Mouse (Mus musculus) embryonic facial prominence, embryonic 10.5 days (tissue): ENCODE measurements at regions not wholly inside any gene's neighbourhood (a gene's known extent, or its start where the extent isn't known, plus 50 kb on each side); places are given as distances from the start of the nearest gene placed in this dataset.

Source experiments
- DNase-seq: peaks from one replicate; pipeline ENCODE4 v3.0.0-alpha.2; 2017; ENCODE audit warnings: low spot score
- H3K27ac ChIP-seq: fragments of 300-500 bp; sonication (generic); replicated peaks from 2 replicates; pipeline ENCODE4 v1.5.1; 2016; ENCODE audit warnings: mild to moderate bottlenecking
- H3K27me3 ChIP-seq: fragments of 300-500 bp; sonication (generic); replicated peaks from 2 replicates; pipeline ENCODE4 v1.6.1; 2016; ENCODE audit warnings: low read depth, mild to moderate bottlenecking; ENCODE audit not compliant: poor library complexity, severe bottlenecking
- H3K36me3 ChIP-seq: fragments of 300-500 bp; sonication (generic); replicated peaks from 2 replicates; pipeline ENCODE4 v1.6.1; 2016; ENCODE audit warnings: mild to moderate bottlenecking, moderate library complexity
- H3K4me1 ChIP-seq: fragments of 300-500 bp; sonication (generic); 2 replicates; pipeline ENCODE4 v1.6.1; 2016
- H3K4me3 ChIP-seq: fragments of 300-500 bp; sonication (generic); 2 replicates; pipeline ENCODE4 v1.5.1; 2016; ENCODE audit warnings: mild to moderate bottlenecking, moderate library complexity
- H3K9me3 ChIP-seq: fragments of 300-500 bp; sonication (generic); 2 replicates; pipeline ENCODE4 v1.6.1; 2016; ENCODE audit warnings: mild to moderate bottlenecking
- WGBS: fragments of 180-500 bp; shearing (Covaris S2); methylation state at CpG from one replicate; pipeline ENCODE4 v1.1.7; 2016; 5-methylcytosine and 5-hydroxymethylcytosine counted together

- WGBS = 87% methylated on average over 5 of the region's 5 CpGs
- H3K27ac ChIP-seq = no peak overlapping the region
Observed at GRCm38 (mm10) chr8:23560836-23561235, 1149.7 kb downstream of the Mrps31 start.

GRCm38 (mm10) chr8:23561683-23562385 is 1150.7 kb downstream of the Mrps31 start:
- Histone ChIP-seq H3K4me1 (peaks cover 19% of the 10 kb centered on the region), H3K27me3 (peaks cover 50% of the 10 kb centered on the region), H3K36me3 (no peaks in the 10 kb centered on the region), H3K27ac (no peak overlapping the region), H3K9me3 (no peaks in the 10 kb centered on the region), H3K4me3 (no peak overlapping the region)
- no peak for DNase-seq
- WGBS = 26% methylated on average over 8 of the region's 8 CpGs

More at GRCm38 (mm10) chr8:23560836-23561235, 1149.7 kb downstream of the Mrps31 start:
- Histone ChIP-seq H3K27me3 (peaks cover 50% of the 10 kb centered on the region), H3K4me1 (peaks cover 19% of the 10 kb centered on the region), H3K9me3 (no peaks in the 10 kb centered on the region), H3K36me3 (no peaks in the 10 kb centered on the region), H3K4me3 (no peak overlapping the region)
- DNase-seq = no peak

GRCm38 (mm10) chr8:23562504-23562903 is 1151.3 kb downstream of the Mrps31 start:
- H3K36me3 ChIP-seq = no peaks in the 10 kb centered on the region
- WGBS = 26% methylated on average over 9 of the region's 9 CpGs

GRCm38 (mm10) chr8:23563065-23564020 is 1152.2 kb downstream of the Mrps31 start:
- Histone ChIP-seq H3K27ac (no peak overlapping the region), H3K4me3 (peak overlapping the region; percentile 45), H3K27me3 (peaks cover 50% of the 10 kb centered on the region), H3K36me3 (no peaks in the 10 kb centered on the region), H3K4me1 (peaks cover 19% of the 10 kb centered on the region), H3K9me3 (no peaks in the 10 kb centered on the region)
- WGBS = 7% methylated on average over 17 of the region's 18 CpGs
- peak; percentile 28 for DNase-seq

More at GRCm38 (mm10) chr8:23562504-23562903, 1151.3 kb downstream of the Mrps31 start:
- peak overlapping the region; percentile 45; the same call in 1 of the 2 replicates for H3K4me3 ChIP-seq
- H3K4me1 ChIP-seq = peaks cover 19% of the 10 kb centered on the region
- DNase-seq = no peak
- H3K9me3 ChIP-seq = no peaks in the 10 kb centered on the region
- H3K27me3 ChIP-seq = peaks cover 50% of the 10 kb centered on the region
- no peak overlapping the region for H3K27ac ChIP-seq

- DNase-seq = peak; percentile 2
- H3K27ac ChIP-seq = no peak overlapping the region
- peaks cover 10% of the 10 kb centered on the region for H3K4me1 ChIP-seq
- 87% methylated on average over 3 of the region's 3 CpGs for WGBS
- H3K4me3 ChIP-seq = no peak overlapping the region
- H3K27me3 ChIP-seq = peaks cover 25% of the 10 kb centered on the region
- no peaks in the 10 kb centered on the region for H3K36me3 ChIP-seq
- H3K9me3 ChIP-seq = no peaks in the 10 kb centered on the region
Observed at GRCm38 (mm10) chr8:23567906-23568305, 1156.7 kb downstream of the Mrps31 start.

GRCm38 (mm10) chr8:23571338-23571737 is 1154.3 kb downstream of the Adam3 start:
- Histone ChIP-seq H3K36me3 (no peaks in the 10 kb centered on the region), H3K9me3 (no peaks in the 10 kb centered on the region), H3K27ac (no peak overlapping the region), H3K4me3 (no peak overlapping the region), H3K27me3 (no peaks in the 10 kb centered on the region), H3K4me1 (no peaks in the 10 kb centered on the region)
- WGBS = 90% methylated on average over 1 of the region's 1 CpGs
- DNase-seq = no peak

GRCm38 (mm10) chr8:23580106-23580505 is 1145.5 kb downstream of the Adam3 start:
- 88% methylated on average over 4 of the region's 4 CpGs for WGBS
- no peaks in the 10 kb centered on the region for H3K36me3 ChIP-seq
- no peaks in the 10 kb centered on the region for H3K9me3 ChIP-seq
- H3K4me1 ChIP-seq = 0 out of 2 replicates have a peak, but pooled peaks cover 5% of the 10 kb centered on the region
- H3K27me3 ChIP-seq = no peaks in the 10 kb centered on the region
- DNase-seq = no peak
- H3K4me3 ChIP-seq = no peak overlapping the region
- H3K27ac ChIP-seq = no peak overlapping the region

- Histone ChIP-seq H3K4me3 (no peak overlapping the region), H3K9me3 (no peaks in the 10 kb centered on the region), H3K4me1 (0 out of 2 replicates have a peak, but pooled peaks cover 5% of the 10 kb centered on the region), H3K36me3 (no peaks in the 10 kb centered on the region), H3K27me3 (no peaks in the 10 kb centered on the region), H3K27ac (no peak overlapping the region)
- no peak for DNase-seq
- 88% methylated on average over 2 of the region's 2 CpGs for WGBS
Observed at GRCm38 (mm10) chr8:23580701-23581100, 1145.0 kb downstream of the Adam3 start.
